Mouse (Mus musculus) adrenal gland (tissue): ENCODE data around the gene Slc25a11.

Experiments
- intact Hi-C: fragments of 180-260 bp; cut with DNase I; formaldehyde crosslinking; loops from one replicate; pipeline ENCODE4 v1.15.1; 2025

Slc25a11 gene

GRCm38 (mm10) chr11:70626877-70627276, 20.4 kb downstream of the Slc25a11 start:
- intact Hi-C loops: loop anchor here (5.0 kb wide), 1 partner anchor 125 kb away; no protein-coding TSS in a partner anchor

- intact Hi-C loops: loop anchor here (5.0 kb wide), 1 partner anchor 127 kb away; no protein-coding TSS in a partner anchor
Measured at GRCm38 (mm10) chr11:70625473-70625872, 21.8 kb downstream of the Slc25a11 start.

DNA sequence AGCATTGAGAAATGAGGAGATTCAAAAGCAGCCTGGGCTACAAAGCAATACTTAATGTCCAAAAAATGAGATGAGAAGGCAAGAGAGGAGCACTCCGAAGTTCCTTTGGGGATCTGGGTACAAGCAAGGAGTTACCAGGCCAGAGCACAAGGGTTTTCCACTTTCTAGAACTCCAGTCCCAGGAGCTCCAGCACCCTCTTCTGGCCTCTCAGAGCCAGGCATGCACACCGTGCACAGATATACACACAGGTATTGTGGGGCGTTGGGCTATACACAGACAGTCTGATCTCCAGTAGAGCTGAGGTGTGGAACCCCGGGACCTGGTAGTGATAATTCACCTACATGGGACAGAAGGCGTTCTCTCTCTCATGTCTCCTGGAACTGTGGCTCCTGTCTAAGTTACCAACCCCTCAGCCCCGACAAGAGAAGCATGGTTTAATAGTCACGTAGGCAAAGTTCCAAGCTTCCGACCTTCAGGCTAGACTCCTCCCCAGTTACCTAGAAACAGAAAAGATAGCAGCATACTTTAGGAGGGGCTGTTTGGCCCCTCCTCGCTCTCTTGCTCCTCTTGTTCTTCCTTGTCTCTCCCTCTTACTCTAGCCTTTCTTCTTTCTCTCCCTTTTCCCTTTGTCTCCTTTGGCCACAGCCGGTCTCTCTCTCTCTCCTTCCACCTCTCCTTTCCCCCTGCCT, 24.1 kb downstream of the Slc25a11 start:
- intact Hi-C loops: loop anchor here (5.0 kb wide), 1 partner anchor 106 kb away; the partner anchor contains the start of gene Gltpd2

GRCm38 (mm10) chr11:70621972-70622814, 25.1 kb downstream of the Slc25a11 start:
- intact Hi-C loops: loop anchor here (5.0 kb wide), 1 partner anchor 105 kb away; the partner anchor contains the start of gene Gltpd2

- intact Hi-C loops: no loop called here
Measured at GRCm38 (mm10) chr11:70619101-70619500, 28.2 kb downstream of the Slc25a11 start, which contains the start of gene Chrne. Gene Chrne, minus strand, starts transcription at chr11:70619216.

GRCm38 (mm10) chr11:70615516-70616093, 31.7 kb downstream of the Slc25a11 start, which contains the start of gene 4930544D05Rik:
Gene 4930544D05Rik, plus strand, starts transcription at chr11:70615848.
- intact Hi-C loops: no loop called here

- intact Hi-C loops: no loop called here
Measured at GRCm38 (mm10) chr11:70615074-70615473, 32.2 kb downstream of the Slc25a11 start.

- intact Hi-C loops: no loop called here
Measured at GRCm38 (mm10) chr11:70612505-70612904, 34.8 kb downstream of the Slc25a11 start.

GRCm38 (mm10) chr11:70610752-70611151, 36.5 kb downstream of the Slc25a11 start:
- intact Hi-C loops: no loop called here

DNA sequence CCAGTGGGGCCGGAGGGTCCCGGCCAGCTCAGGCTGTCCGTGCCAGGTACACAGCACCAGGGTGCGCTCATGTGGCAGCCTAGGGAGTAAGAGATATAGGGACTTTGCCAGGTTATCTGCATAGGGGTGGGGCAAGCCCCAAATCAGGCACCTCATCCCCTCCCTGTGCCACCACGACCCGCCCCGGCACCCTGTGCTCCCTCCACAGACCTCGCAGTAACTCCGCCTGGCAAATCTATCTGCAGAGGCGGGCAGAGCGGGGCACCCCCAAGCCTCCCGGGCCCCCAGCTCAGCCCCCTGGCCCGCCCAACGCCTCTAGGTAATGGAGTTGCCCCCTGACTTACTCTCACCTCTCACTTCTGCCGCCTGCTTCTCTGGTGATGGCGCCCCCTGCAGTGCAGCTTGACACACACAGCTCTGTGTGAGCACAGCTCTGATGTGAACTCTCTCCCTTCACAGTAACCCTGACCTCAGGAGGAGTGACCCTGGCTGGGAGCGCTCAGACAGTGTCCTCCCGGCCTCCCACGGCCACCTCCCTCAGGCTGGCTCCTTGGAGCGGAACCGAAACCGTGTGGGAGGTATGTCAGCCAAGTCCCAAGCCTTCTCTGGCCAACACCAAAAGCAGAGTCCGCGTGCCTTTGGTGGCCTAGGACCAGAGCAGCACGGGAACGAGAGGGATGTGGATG, 38.8 kb downstream of the Slc25a11 start:
- intact Hi-C loops: loop anchor here (5.0 to 10.0 kb wide), 2 partner anchors 76 to 174 kb away; partner anchors contain the start of genes Arrb2 and Gm40193

GRCm38 (mm10) chr11:70607611-70608010, 39.7 kb downstream of the Slc25a11 start:
- intact Hi-C loops: loop anchor here (5.0 to 10.0 kb wide), 2 partner anchors 75 to 173 kb away; partner anchors contain the start of genes Arrb2 and Gm40193

GRCm38 (mm10) chr11:70606717-70607116, 40.6 kb downstream of the Slc25a11 start:
- intact Hi-C loops: loop anchor here (5.0 to 10.0 kb wide), 2 partner anchors 74 to 172 kb away; partner anchors contain the start of genes Arrb2 and Gm40193

GRCm38 (mm10) chr11:70605024-70605566, 42.2 kb downstream of the Slc25a11 start:
- intact Hi-C loops: loop anchor here (2.0 to 10.0 kb wide), 3 partner anchors 73 to 170 kb away; partner anchors contain the start of genes Arrb2 and Gm40193

- intact Hi-C loops: no loop called here
Measured at GRCm38 (mm10) chr11:70598451-70598953, 48.8 kb downstream of the Slc25a11 start.

GRCm38 (mm10) chr11:70597301-70597700, 50.0 kb downstream of the Slc25a11 start:
- intact Hi-C loops: no loop called here

GRCm38 (mm10) chr11:70596094-70596493, 51.2 kb downstream of the Slc25a11 start:
- intact Hi-C loops: no loop called here

DNA sequence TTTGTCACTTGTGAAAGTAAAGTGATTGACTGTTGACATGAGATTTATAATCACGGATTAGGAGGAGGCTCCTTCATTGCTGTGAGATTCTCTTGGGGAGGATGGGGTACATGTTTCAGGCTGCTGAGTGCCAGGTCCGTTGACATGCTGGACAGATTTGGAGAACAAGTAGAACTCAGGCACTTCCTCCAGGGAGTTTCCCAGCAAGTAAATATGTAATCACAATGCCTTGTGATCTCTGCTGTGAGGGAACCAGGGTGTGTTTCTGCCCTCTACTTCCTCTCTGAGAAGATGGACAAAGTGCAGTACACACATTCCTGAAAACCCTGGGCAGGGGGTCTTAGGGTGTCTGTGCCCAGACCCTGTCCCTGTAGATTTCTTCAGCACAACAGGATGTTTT, 51.6 kb downstream of the Slc25a11 start:
- intact Hi-C loops: no loop called here

DNA sequence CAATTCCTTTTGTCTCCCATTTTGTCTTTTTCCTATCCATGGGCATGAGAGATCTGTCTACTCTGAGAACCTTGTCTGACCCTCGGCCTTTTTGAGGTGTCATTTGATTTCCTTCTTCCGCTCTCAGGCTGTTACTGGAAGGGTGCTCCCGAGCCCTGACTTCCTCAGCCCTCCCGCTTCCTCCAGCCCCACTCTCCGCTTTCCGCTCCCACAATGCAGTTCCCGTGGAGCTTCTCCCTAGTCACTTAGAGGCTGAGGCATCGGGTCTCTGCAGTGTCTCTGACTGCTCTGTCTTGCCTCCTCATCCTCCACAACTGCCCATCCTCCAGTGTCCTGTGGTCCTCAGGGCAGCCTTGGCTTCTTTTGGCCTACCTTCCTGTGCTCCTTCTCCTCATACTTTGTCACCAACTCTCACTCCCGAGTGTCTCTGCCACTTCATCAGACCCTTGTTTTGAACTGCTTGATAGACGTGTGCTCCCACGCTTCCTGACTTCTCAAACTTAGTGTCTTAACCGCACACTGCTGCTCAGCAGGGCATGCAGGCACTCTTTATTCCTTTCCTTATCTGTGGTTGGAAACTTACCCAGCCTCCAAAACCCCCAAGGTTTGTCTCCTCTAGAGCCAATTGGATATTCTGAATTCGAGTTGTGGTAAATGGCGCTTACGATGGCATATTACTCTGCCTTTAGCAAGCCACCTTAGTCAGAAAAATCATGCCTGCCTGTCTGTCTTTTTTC, 52.9 kb downstream of the Slc25a11 start:
- intact Hi-C loops: no loop called here
